Mouse (Mus musculus) ovary, adult 18-20 months (tissue): Measurements from ENCODE around the gene Antxrl.

ENCODE experiments used
- DNase-seq: peaks from one replicate; pipeline ENCODE4 v3.0.0; 2022; ENCODE audit warnings: low spot score, mixed read lengths

Antxrl gene

DNA sequence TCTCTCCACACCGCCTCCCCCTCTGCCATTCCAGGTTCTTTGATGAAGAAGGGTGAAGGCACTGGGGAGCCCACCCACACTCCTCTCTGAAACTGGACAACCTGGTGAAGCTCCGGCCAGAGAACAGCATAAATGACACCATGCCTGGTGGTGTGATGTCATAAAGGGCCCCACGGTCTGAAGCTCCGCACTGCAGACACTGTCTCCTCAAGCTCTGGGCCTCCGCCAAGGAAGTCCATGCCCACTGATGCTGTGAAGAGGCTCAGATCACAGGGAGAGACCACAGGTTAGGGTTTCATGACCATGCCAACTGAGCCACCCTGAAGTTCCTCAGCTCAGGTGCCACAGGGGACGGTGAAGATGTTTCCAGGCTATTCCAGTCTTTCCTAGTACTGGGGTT is at the start of gene Antxrl:
Antxrl (plus strand) TSS at position 192 of the 400 bp plus-strand sequence.
- DNase-seq, result no peak

DNA sequence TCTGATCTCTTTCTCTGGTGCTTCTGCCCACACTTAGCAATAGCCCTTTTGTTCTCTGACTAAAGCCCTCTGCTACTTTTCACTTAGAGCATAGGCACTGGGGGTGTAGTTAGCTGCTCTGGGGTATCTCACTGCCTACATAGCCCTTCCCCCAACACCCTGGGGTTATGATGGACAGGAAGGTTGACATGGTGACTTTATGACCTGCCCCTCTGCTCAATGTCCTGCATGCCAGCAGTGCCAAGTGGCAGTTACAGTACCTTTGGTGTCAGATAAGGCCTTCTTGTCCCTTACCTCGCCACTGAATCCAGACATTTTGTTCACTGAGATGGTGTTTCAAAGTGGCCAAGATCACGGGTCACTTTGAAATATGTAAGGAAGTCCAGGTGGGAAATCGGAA is 37.4 kb upstream of the Antxrl start, which contains the start of gene Gm30083:
Gm30083 (minus strand) TSS at position 120 of the 400 bp plus-strand sequence.
- DNase-seq, result no peak

DNA sequence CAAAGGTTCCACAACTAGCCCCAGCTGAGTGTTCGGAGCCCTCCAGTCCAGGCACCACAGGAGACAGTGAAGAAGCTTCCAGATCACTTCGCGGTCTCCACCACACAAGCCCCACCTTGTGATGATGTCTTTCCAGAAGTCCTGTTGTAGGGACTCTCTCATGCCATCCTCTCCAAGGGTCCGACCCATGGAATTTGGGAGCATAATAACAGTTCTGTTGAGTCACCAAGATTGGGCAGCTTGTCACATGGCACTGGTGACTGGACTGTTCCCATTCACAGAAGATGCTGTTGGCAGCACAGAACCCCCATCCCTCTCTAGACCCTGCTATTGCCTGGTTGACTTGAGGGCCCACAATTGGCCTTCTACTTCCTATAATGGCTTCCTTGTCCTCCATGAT is 36.1 kb upstream of the Antxrl start, which contains the start of gene Gm5460:
Gm5460 (plus strand) TSS at position 378 of the 400 bp plus-strand sequence.
- no peak for DNase-seq

DNA sequence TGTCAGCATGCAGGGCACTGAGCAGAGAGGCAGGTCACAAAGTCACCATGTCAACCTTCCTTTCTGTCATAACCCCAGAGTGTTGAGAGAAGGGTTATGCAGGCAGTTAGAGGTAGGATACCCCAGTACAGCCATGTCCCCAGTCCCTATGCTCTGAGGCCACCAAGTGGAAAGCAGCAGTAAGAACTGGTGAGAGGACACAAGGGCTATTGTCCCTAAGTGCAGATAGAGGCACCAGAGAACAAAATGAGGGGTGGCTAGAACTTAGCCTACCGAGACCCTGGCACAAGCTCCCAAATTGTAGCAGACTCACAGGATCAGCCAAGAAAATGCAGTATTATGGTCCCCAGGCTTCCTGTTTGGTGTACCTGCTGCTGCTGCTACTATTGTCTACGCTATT is 35.6 kb upstream of the Antxrl start:
- DNase-seq, result no peak

DNA sequence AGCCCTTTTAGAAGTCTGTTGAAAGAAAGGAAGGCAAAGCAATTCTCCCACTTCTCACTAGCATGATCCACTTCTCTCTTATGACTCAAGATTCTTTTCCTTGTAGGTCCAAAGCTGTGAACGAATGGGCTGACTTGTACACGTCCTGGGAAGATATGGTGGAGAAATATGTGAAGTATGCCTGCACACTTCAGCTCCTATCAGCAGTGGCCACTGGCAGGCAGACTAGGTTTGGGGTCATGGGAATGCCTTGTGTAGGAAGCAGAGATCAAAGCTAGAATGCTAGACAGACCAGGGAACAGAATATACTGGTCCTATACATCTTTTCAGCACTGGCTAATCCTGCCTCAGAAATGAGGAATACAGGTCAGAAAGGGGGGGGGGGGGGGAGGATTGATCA is 25.8 kb upstream of the Antxrl start:
- no peak for DNase-seq

DNA sequence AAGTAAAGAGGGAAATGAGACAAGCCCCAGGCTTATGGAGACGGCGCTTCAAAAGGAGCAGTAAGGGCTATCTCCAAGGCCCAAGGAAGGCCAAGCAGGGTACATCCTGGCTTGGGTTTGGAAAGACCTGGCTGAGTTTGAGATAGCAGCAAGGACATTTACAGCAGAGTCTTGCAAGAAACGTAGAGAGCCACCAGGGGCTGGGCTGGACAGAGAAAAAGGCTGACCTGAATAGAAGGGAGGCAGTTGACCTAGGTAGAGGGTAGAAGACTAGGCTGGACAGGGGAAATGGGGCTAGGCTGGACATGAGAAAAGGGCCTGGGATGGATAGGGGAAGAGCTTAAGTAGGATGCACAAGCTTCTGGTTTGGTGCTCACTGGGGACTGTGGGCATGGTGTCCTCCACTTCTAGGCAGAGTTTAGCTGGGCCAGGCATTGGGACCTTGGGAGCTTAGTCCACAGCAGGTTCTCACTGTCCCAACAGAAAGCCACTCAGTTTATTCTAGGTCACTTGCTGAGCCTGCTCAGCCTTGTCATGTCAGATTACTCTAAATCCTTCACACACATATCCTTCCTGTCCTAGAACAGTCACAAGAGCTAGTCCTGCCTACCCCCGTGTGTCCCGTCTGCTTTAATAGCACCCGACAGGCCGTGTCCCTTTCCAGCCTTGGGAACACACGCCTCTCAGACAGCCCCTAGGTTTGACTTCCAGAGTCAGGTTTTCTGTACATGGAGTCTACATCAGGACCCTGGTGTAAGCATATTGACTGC is 18.5 kb upstream of the Antxrl start:
- no peak for DNase-seq

DNA sequence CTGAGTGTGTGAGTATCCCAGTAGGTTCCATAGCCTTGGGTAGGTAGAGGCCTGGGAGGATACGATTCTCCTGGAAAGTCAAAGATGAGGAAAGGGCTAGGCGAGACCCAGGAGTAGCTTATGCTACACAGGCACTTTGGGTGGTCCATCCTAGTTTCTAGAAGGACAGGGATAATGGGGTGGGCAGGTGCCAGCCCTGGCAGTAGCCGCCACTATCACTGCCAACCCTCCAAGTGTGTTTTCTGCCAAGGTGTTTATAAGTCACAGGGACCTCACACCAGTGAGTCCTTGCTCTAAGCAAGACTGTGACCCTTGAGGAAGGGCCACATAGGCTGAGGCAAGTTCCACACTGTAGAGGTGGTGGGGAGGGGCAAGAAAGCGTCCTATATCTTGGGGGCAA is 11.3 kb upstream of the Antxrl start:
- DNase-seq, result no peak

DNA sequence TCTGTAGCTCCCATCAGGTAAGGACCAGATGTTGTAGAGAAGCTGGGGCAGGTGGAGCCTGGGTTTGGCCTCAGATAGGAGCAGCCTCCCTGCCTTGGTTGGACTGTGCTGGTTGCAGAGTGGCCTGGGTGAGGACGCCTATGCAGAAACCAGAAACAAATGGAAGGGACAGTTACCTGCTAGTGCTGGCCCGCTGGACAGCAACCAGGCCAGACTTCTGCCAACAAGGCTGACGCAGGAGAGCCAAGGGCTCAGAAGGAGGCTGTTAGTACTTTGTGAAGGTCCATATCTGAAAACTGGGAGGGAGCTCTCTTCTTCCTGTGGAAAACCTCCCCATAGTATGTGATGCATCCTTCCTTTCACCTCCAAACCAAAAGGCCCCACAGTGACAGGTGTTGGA is 9.2 kb upstream of the Antxrl start:
- DNase-seq, result no peak

DNA sequence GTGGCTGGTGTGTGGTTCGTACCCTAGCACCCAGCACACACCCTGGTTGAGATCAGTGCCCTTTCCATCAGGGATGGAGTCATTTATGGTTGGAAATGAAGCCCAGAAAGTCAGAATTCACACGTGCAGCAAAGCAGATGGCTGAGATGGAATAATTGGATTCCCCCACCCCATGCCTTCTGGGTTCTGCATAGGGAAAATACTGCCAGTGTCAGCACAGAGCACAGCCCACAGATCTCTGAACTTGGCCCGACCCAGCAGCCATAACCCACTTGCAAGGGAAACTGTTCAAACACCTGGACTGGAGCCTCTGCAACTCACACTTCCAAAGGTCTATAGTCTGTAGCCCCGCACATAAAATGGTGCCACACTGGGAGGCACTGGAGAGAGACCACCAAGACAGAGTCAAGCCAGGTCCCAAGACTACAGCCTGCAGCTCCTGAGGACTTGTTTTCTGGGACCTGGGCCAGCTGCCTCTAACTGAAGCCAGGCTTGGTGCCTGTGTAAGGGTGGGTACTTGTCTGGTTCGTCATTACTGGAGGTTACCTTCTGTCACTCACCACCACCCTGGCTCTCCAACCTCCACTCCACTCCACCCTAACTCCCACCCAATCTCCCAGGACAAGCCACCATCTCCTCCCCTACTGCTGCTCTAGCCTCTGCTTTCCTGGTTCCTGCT is 2.3 kb upstream of the Antxrl start:
- no peak for DNase-seq

DNA sequence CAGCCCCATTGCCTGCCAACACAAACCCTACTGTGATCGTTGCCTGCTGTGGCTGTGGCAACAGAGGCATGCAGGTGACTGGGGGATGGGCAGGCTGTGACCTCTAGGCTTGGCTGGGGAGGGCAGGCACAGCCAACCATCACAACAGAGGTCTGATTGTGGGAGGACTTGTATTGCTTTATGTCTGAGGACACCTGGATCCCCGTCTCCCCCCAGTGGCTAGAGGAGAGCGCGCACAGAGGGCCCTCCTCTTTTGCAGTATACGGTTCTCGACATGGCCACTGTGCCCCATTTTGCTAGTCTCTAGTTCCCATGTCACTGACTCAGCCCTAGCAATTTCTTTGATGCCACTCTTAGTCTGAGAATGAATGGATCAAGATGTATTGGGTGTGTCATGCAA is 19.2 kb downstream of the Antxrl start:
- DNase-seq, result no peak

DNA sequence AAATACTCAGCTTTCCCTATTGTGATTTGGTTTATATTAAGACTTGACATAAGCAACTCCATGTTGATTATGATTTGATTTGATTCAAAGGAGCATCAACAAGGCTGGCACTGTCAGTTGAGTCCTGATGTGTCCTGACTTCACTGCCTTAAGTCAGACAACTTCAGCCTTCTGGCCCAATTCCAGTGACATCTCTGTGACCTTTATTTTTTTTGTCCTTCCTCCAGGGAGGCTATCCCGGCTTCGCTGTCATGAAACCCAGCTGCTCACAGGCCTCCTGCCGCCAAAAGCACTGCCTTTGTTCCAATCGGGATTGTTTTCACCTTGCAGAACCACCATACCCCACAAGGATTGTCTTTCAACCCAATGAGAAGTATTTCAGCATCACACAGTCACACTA is 22.8 kb downstream of the Antxrl start:
- DNase-seq, result no peak

DNA sequence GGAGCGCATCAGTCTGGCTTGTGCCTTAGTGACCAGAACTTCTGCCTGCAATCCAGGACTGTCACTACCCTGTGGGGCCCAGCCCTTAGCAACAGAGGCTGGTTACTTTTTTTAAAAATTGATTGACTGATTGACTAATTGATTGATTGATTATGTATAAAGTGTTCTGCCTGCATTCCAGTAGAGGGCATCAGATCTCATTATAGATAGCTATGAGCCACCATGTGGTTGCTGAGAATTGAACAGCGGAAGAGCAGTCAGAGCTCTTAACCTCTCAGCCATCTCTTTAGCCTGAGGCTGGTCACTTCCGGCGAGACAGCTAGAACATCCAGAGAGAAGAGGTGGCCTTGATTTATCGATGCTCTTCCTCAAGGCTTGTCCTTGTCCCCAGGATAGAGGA is 24.7 kb downstream of the Antxrl start:
- no peak for DNase-seq

DNA sequence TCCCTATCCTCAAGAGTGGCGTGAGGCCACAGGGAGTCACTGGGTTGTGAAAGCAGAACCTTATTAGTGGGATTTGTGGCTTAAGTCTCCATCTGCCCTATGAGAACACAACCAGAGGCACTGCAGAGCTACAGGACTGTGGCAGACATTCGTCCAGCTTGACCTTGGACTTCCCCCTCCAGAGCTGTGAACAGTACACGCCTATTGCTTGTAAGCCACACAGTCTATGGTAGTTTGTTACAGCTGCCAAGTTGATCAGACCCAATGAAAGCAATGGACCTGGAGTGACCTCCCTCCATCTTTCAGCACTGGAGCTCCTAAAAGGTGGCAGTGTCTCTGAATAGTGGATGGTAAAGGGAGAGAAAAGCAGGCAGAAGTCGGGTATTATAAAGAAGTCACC is 25.8 kb downstream of the Antxrl start:
- DNase-seq, result no peak

DNA sequence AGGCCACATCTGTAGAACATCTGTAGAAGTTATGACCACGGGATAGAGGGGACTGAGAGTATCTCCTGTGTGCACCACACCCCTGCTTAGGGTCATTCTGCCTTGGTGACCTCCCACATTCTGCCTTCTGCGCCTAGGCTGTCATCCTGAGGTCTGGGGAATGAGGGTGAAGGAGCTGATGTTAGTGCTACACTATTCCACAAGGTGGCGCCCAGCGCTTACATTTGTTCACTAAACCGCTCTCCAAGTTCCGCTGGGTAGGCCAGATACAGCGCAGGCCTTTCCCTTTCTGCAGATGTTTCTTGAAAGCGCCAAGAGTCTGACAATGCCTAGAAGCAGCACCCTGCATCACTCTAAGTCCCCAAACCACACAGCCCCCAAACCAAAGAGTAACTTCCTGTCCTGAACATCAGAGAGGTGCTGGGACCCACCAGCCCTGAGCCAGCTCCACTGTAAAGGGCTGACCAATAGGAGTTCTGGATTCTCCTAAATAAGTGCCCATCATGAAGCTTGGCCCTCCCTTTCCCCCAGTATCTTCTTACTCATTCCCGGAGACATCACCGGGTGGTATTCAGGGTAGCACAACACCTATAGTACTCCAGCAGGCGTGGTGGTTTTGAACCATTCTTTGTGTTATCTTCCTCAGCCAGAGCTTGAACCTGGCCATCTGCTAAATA is 28.0 kb downstream of the Antxrl start:
- peak; percentile 9 for DNase-seq

DNA sequence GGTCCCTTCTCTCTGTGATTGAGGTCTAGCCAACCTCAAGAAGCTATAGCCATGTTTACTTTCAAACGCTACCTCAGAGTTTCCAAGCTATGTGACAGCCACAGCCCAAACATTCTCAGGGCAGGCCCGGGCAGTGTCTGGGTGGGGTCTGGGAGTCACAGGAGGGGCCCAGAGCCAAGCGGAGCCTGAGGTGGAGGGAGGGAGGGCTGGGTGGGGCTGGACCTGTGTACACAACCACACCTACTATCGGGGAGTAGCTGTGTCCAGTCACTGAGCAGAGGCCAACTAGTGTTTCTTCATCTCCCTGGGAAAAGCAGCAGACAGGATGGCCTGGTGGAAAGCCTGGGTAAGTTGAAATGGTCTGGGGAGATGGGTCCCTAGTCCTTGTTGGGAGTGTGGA is 33.2 kb downstream of the Antxrl start, which contains the start of gene Anxa8:
Anxa8 (plus strand) TSS at position 251 of the 400 bp plus-strand sequence.
- no peak for DNase-seq

DNA sequence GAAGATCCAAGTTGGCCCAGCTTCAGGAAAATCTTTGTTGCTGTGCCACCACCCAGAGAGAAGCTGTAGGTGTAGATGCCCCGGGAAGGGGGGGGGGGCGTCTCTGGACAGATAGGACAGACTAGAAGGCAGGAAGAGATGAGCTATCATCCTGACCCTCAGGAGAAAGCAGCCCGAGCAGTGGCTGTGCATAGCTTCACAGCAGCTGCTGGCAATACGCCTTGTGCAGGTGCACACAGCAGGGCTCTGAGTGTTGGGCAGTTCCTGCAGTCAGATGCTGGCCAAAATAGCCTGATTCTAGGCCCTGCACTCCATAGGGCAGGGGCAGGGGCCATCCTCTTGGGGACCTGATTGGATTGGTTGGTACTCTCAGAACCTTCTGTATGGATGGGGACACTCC is 34.3 kb downstream of the Antxrl start:
- DNase-seq, result no peak

DNA sequence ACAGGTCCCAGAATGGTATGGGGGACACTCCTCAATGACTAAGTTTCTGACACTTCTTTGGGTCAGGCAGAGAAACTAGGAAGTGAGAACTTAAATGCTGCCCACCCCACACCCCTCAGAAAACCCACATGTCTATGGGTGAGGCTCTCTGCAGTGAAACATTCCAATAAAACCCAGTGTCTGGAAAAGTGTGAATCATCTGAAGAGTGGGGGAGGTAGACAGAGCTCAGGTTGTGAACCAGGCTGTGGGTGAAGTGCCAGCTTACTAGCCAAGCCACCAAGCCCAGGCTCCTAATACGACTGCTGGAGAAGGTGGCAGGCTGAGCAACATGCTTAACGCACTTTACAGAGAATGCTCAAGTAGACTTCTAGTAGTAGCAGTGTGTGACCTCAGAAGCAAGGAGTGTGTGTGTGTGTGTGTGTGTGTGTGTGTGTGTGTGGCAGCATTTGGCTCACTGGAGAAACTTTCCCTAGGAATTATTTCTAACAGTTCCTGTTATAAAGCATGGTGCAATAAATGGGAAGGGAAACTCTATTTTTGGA is 35.4 kb downstream of the Antxrl start:
- no peak for DNase-seq

DNA sequence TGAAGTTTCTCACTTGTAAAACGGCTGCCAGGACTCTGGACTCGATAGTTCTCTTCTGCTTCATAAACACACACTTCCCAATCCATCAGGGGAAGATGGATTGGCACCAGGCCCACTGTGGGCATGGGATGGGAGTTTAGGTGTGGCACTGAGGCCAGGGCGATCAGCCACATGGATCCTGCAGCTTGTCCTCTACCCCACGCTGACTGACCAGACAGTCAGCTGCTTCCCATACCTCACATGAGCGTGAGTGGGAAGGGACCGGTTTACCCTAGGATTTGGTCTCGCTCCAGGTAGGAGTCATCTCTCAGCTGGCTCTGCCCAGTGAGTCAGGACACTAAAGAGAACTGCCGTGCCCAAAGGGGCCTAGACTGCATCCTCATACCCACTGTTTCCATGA is 37.3 kb downstream of the Antxrl start:
- no peak for DNase-seq

DNA sequence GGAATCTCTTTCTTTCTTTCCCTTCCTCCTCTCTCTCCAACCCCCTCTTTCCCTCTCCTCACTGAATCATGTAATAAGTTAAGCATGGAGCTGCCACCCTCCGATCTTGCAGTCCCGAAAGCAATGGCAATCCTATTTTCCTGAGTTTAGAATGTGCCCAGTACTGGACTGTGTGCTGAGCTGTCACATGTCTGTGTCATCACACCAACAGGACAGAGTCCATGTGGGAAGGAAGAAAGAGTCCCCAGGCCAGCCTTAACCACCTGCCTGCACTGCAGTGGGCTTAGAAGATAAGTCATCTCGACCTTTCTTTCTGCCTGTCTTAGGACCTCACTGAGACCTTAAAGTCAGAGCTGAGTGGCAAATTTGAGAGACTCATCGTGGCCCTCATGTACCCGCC is 39.0 kb downstream of the Antxrl start:
- no peak for DNase-seq

DNA sequence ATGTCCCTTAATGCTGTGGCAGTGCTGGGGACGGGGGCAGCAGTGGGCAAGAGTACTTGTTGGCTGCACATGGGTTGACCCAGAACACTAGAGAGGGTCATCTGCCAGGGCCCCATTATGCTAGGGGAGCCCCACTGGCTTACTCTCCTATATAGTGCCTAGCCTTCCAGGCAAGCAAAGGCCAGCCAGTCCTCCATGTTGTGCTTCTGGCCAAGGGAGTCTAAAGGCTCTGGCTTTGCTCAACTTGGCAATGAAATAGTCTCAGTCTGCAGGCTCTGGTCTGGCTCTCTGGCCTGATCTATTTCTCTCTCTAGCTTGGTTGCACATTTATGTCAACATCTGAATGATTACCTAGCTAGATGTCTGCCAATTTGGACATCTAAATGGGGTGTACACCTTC is 40.3 kb downstream of the Antxrl start:
- no peak for DNase-seq

DNA sequence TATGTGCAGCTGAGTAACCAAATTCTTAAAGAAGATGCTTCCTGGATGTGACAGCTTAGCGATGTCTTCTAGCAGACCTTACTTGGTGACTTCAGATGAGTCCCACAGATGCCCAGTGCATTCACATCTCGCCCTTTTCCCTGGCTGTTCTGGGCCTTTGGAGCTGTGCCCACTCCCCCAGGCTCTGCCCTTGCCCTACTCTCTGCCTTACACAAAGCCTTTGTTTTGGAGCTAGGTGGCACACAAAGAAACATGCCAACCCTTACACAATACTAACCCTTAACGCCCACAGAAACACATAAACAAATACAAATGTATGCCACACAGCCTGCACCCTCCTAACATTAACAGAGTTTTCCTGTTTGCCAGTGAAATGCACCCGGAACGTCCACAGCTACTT is 43.7 kb downstream of the Antxrl start:
- DNase-seq, result no peak

DNA sequence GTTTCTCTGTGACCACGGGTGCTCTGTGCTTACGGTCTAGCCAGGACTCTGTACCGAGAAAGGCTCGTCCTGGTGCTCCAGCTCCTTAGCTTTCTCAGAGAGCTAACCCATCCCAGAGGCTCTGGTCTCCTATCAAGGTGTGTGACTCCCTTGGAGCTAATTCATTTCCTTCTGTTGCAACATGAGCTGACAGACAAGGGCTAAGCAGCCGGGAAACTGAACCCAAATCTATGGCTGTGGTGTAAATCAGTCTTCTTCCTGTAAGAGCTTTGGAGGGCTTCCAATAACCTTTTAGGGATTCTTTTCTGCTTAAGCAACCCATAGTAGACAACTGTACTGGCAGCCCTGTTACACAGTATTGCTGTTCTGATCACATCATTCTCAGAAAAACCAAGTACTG is 50.1 kb downstream of the Antxrl start, which contains the start of gene A630023A22Rik:
A630023A22Rik (minus strand) TSS at position 154 of the 400 bp plus-strand sequence.
- no peak for DNase-seq

DNA sequence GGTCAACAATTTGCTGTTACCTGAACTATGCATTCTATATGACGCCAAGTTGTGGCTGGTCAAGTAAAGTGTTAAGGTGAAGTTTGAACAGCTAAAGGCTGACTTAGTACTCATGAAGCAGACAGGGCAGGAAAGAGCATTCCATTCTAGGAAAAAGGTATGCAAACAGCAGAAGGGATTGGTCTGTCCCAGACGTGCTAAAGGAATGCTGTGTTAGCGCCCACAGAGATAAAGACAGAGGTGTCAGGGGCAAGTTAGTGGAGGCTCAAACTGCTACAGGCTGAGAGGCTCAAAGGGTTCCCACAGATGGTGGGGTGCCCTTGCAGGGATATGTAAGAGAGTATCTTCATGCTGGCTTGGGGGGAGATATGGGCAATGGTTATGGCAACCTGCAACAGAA is 51.3 kb downstream of the Antxrl start:
- no peak for DNase-seq
